Mouse (Mus musculus) olfactory bulb, adult 2 months (tissue): ENCODE results near the gene Cpeb4.

Experiments used
- CTCF ChIP-seq: fragments of 200-500 bp; IDR thresholded peaks from 2 replicates; pipeline ENCODE4 v1.5.1; 2012; ENCODE audit warnings: low read depth, mild to moderate bottlenecking, low read length, moderate library complexity; ENCODE audit not compliant: insufficient read depth
- POLR2A ChIP-seq: fragments of 200-500 bp; IDR thresholded peaks from 2 replicates; pipeline ENCODE4 v1.6.1; 2012; ENCODE audit warnings: mild to moderate bottlenecking, low read depth, low read length, moderate library complexity; ENCODE audit not compliant: insufficient read depth

DNA sequence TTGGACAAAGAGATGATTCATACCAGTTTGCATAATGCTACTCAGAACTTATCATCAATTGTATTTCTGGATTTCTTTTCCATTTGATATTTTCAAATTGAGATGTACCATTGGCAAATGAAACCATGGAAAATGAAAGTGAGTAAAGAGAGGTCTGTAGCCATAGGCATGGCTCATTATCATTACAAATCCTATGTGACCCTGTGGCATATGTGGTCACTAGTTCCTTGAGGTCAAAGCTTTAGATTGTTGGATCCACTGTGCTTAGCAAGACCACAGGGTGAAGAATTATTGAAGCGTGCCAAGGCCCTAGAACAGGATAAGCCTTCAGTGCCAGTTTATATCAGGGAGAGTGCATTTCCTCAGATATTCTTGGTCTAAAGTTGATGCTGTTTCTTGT, 45.8 kb downstream of the Cpeb4 start:
- TF ChIP-seq CTCF (no peak), POLR2A (no peak)
